ENCODE assay signal across 15 mouse cellular contexts in the genomic region with DNA sequence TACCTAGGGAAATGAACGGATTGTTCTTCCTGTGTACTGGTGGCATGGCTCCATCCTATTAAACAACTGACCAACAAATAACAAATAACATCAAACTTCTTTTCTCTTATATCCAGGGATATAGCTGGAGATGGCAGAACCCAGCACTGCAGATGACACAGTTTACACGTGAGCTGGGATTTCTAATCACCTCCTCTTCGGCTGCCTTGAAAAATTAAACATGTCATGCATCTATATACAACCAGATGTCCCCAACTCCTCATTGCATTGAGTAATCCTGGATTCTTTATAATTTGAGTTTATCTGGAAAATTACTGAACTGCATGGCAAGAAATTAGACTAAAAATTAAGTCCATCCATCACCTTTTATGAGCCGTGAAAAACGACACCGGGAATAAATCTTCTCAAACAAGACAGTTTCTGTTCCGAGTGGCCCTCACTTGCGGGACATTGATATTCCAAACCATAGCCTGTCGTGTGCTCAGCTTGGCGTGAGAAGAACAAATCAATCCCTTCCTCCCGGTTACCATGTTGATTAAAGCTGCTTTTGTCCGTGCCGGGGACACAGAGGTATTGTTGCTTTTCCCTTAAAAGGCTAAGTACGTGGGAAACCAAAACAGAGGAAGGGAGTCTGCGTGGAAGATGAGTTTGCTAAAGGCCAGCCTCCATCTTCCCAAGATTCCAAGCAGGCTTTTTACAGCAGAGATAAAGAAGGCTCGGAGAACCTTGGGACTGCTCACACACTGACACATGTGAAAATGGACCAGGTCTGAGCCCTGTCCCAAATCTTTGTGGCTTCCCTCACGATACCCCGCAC.
DNase-seq lines count a peak whose midpoint lies in the region; ATAC-seq lines count a peak whose summit lies in the region.
"Had no signal": no experiment of that assay in that cellular context is flagged by ENCODE, and none has a peak within 500 bp of the region (broad histone marks: within the 10 kb centered on the region; RNA-seq: fewer than 3 reads in every experiment).

No protein-coding gene starts in this region.

- H3K4me1 ChIP-seq in forebrain, embryonic 16.5 days (replicated peaks; ENCODE audit: control insufficient read depth, insufficient read depth, low read length), result peaks cover 7% of the 10 kb centered on the region
- H3K4me1 ChIP-seq in midbrain, embryonic 10.5 days, result peaks cover 26% of the 10 kb centered on the region
- peaks cover 14% of the 10 kb centered on the region for H3K4me1 ChIP-seq in neural tube, embryonic 15.5 days
- H3K4me1 ChIP-seq: heart, embryonic 13.5 days; limb, embryonic 15.5 days; megakaryocyte, embryonic 14.5 days; stomach, embryonic 15.5 days had no signal

- WGBS in forebrain, embryonic 16.5 days, result 27% methylated on average over 18 of the region's 18 CpGs
- WGBS in midbrain, embryonic 10.5 days, result 51% methylated on average over 18 of the region's 18 CpGs
- WGBS in neural tube, embryonic 15.5 days, result 17% methylated on average over 18 of the region's 18 CpGs

- no peak for ATAC-seq in forebrain, embryonic 16.5 days
- ATAC-seq in neural tube, embryonic 15.5 days (ENCODE audit: low FRiP score), result 0 out of 2 replicates have a peak, but pooled peaks have one; percentile 50
- no peak for ATAC-seq in erythroblast, adult 5-6 weeks (replicated peaks; ENCODE audit: low FRiP score, poor library complexity, severe bottlenecking)
- ATAC-seq: Patski had no signal

- H3K27ac ChIP-seq in forebrain, embryonic 16.5 days (ENCODE audit: low read length), result no peak overlapping the region
- H3K27ac ChIP-seq in midbrain, embryonic 10.5 days (replicated peaks), result peak overlapping the region; percentile 82
- peak overlapping the region; percentile 41 for H3K27ac ChIP-seq in neural tube, embryonic 15.5 days (replicated peaks)
- H3K27ac ChIP-seq: heart, embryonic 13.5 days; limb, embryonic 15.5 days; stomach, embryonic 15.5 days had no signal

- DNase-seq in retina, postnatal 1 day, result peak; percentile 29
- no peak for DNase-seq in retina, embryonic 14.5 days (ENCODE audit: low spot score)
- DNase-seq in midbrain, embryonic 10.5 days (ENCODE audit: low spot score), result no peak
- no peak for DNase-seq in left cerebral cortex, adult 11 months (ENCODE audit: low spot score)
- DNase-seq: cerebellum, postnatal 36 days; right cerebral cortex, postnatal 4 days had no signal

- H3K9me3 ChIP-seq in forebrain, embryonic 16.5 days (ENCODE audit: control insufficient read depth, low read length), result no peaks in the 10 kb centered on the region
- no peaks in the 10 kb centered on the region for H3K9me3 ChIP-seq in midbrain, embryonic 10.5 days (replicated peaks)
- no peaks in the 10 kb centered on the region for H3K9me3 ChIP-seq in neural tube, embryonic 15.5 days (replicated peaks)
- H3K9me3 ChIP-seq: limb, embryonic 15.5 days; megakaryocyte, embryonic 14.5 days; stomach, embryonic 15.5 days had no signal

- no peak overlapping the region for H3K9ac ChIP-seq in forebrain, embryonic 16.5 days (replicated peaks; ENCODE audit: low read depth, low read length)
- H3K9ac ChIP-seq in neural tube, embryonic 15.5 days (replicated peaks), result 0 out of 2 replicates have a peak overlapping the region, but pooled peaks have one; percentile 7
- H3K9ac ChIP-seq: heart, embryonic 13.5 days; limb, embryonic 15.5 days; stomach, embryonic 15.5 days had no signal

- H3K4me2 ChIP-seq in forebrain, embryonic 16.5 days (ENCODE audit: low read length), result peak overlapping the region; percentile 34
- peak overlapping the region; percentile 46 for H3K4me2 ChIP-seq in neural tube, embryonic 15.5 days
- H3K4me2 ChIP-seq: heart, embryonic 13.5 days; limb, embryonic 15.5 days; stomach, embryonic 15.5 days had no signal

- H3K36me3 ChIP-seq in forebrain, embryonic 16.5 days (ENCODE audit: control insufficient read depth, insufficient read depth), result no peaks in the 10 kb centered on the region
- H3K36me3 ChIP-seq in midbrain, embryonic 10.5 days, result no peaks in the 10 kb centered on the region
- no peaks in the 10 kb centered on the region for H3K36me3 ChIP-seq in neural tube, embryonic 15.5 days
- H3K36me3 ChIP-seq: heart, embryonic 13.5 days; limb, embryonic 15.5 days; stomach, embryonic 15.5 days had no signal

- no peaks in the 10 kb centered on the region for H3K27me3 ChIP-seq in forebrain, embryonic 16.5 days (replicated peaks; ENCODE audit: control insufficient read depth, insufficient read depth, low read length)
- H3K27me3 ChIP-seq in midbrain, embryonic 10.5 days (ENCODE audit: low read depth, poor library complexity, severe bottlenecking), result no peaks in the 10 kb centered on the region
- H3K27me3 ChIP-seq in neural tube, embryonic 15.5 days (replicated peaks), result no peaks in the 10 kb centered on the region
- H3K27me3 ChIP-seq: heart, embryonic 13.5 days; megakaryocyte, embryonic 14.5 days; stomach, embryonic 15.5 days had no signal

- no peak overlapping the region for H3K4me3 ChIP-seq in forebrain, embryonic 16.5 days (replicated peaks; ENCODE audit: low read length)
- H3K4me3 ChIP-seq in midbrain, embryonic 10.5 days, result no peak overlapping the region
- H3K4me3 ChIP-seq in neural tube, embryonic 15.5 days (replicated peaks), result peak overlapping the region; percentile 9; the same call in 1 of the 2 replicates
- H3K4me3 ChIP-seq: erythroblast, embryonic 14.5 days; heart, embryonic 13.5 days; limb, embryonic 15.5 days; megakaryocyte, embryonic 14.5 days; stomach, embryonic 15.5 days had no signal
